Mouse (Mus musculus) cerebellum, postnatal 4 days (tissue): ENCODE results near the gene Ikzf3.
A peak's percentile ranks its signal among the peaks of the same experiment; 100 is the strongest.

Experiments
- DNase-seq, 2 experiments: peaks; one replicate each; pipeline ENCODE4 v3.0.0; 2022; ENCODE audit warnings: low spot score in 2 of 2, mixed read lengths in 1 of 2

Ikzf3 gene

DNA sequence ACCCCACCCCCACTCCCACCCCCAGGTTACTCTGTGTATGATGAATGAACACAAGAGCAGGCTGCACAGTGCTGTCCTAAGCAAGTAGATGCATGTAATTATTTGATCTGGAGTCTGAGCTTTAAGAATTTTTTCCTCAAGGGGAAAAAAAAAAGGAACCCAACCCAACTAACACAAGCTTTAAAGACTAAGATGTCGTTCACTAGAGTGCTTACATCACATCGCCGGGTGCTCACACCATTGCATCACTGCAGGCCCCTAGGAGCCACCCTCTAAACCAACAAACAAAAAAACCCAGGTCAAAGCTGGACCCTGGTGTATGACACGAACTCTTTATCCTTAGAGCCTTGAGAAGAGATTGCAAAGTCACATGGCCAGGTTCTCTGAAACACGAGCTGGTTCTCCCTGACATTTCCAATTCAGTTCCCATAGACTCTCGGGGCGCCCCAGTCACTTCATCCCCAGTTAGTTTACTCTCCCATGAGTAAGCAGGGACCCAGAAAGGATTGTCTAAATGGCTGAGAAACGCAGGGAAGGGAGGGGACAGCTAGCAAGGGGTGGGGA lies 71.8 kb downstream of the Ikzf3 start:
- no peak for DNase-seq

DNA sequence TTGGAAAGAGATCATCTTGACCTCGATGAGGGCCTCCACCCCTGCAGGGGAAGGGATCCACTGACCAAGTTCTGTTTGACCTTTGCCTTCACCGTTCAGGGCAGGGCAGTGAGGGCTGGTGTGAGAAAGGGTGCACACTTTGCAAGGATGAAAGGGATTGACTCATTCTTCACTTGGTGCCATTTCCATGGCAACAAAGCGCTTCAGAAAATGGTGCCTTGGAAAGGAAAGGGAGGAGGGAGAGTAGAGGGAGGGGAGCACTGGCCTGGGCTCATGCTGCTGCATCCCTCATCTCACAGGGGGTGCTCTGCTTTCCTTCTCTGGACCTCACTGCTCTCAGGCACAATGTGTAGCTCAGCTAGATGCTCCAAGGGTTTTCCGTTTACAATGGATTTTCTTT lies 73.1 kb downstream of the Ikzf3 start:
- no peak for DNase-seq

DNA sequence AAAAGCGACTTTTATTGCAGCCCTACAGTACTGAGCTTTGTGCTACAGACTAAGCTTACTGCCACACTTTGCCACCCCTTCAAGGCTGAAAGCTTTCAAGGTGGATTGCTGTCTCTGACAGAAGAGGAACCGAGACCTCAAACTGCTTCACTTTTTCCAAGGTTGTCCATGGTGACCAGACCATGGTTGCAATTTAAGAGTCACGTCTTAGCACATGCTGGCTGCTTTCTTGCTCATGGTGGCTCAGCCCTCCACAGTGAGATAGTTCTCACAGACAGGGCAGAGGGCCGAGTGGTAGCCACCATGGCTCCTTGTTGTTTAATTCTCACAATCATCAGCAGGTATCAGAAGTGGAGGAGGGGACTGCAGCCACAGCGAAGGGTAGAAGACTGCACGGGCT lies 75.0 kb downstream of the Ikzf3 start:
- DNase-seq, result no peak

DNA sequence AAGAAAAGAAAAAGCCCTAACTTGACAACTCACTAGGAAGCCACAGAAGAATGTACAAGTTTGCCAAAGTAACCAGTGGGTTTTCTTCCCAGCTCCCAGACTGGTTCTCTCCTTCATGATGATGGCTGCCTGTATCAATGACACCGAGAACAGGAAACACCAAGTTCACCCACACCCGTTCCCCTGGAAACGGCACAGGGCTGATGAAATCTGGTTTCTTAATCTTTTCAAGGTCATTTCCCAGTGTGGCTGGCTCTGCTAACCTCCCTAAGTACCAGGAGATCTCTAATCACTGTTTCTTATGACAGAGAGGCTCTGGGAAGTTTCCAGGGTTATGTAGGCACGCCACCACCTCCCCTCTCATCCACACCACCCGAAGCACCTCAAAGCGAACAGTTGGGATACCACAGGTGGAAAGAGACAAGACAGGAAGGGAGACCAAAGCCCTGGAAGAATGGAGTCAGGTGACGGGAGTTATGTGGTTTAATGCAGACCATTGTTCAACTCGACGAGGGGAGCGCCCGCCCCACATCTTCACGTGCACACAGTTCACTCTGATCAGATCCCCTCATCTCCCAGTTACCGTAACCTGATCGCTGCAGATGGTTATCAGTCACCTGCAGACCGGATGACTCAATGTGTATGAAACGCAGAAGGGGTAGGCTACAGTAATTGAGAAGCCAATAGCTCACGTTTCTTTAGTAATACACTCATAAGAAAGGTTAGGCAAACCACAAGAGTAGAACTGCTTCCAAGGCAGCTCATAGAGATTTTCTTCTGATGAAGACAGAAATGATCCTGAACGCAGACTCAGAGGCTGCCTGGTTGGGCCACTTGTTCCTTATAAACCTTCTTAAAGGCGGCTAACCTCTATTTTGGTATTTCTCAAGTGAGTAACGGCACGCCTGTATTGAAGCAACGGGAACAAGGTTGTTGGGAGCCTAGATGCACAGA lies 75.8 kb downstream of the Ikzf3 start:
- no peak for DNase-seq

DNA sequence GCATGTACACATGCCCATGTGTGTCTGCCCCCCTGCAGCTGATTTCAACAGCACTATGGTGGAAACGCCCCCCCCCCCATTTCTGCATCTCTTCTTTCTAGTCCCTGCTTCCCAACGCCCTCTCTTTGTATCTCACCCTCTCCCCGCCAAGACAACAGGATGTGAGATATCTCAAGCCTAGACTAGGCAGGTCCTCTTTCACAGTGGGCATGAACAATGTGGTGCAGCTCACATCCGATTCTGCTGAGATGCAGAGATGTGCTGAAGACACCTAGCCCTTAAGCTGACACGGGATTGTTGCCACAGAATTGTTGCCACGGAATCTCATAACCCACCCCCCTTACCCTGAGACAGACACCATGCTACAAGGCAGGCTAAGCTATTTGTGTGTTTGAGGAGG lies 81.3 kb downstream of the Ikzf3 start:
- DNase-seq, result no peak

DNA sequence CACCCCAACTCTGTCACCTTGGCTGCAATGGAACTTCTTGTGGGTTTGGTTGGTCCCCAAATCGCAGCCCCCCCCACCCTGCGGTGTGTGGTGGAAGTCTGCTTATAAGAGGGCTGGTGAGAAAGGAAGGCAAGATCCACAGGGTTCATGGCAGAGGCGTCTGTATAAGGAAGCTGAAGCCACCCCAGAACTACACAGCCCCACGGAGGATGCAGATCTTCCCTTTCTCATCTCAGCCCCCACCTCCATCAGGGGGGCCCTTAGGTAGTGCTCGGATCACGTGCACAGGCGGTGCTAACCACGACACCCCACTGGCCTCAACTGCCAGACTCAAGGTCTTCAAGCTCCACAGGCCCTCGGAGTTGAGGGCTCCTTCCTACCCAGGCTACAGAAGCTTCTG lies 81.9 kb downstream of the Ikzf3 start:
- no peak for DNase-seq

DNA sequence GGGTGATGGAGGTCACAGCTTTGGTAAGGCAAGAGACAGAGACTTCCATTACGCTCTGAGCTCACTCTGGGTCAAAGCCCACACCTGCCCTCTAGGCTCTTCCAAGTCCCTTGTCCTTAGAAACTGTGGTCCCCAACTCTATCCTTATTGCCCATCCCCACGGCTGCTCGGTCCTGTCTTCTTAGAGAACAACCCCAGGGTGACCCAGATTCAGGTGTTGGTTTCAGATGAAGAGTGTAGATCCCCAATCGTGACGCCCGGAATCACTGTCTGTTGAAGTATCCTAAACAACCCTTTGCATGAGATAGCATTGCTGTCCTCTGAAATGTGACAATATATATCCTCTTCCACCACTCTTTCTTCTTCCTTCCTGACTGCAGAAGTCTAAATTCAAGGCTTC lies 83.6 kb downstream of the Ikzf3 start:
- DNase-seq, result no peak

DNA sequence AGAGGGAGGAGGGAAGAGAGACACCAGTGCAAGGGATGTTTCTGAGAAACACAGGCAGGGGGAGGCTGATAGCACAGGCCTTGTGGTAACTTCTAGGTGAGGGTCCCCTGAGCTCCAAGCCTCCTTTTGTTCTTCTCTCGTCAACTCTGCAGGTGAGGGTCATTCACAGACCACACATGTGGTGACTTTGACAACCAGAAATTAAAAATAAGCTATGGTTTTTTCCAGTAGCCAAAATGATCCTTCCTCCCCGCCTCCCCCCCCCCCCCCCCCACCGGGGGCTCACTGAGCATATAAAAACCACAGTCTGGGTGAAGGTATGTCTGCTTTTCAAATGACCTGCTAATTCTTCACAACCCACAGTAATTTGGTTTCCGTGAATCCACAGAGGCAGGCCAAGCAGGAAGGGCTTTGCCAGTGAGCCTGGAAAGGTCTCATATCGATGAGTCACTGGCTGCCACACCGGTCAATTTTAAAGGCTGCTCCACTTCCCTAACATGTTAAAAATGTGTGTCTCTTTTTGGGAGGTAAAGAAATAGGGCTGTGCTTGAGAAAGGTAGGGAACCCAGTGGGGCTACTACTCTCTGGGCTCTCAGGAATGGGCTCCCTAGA lies 84.6 kb downstream of the Ikzf3 start:
- no peak for DNase-seq

DNA sequence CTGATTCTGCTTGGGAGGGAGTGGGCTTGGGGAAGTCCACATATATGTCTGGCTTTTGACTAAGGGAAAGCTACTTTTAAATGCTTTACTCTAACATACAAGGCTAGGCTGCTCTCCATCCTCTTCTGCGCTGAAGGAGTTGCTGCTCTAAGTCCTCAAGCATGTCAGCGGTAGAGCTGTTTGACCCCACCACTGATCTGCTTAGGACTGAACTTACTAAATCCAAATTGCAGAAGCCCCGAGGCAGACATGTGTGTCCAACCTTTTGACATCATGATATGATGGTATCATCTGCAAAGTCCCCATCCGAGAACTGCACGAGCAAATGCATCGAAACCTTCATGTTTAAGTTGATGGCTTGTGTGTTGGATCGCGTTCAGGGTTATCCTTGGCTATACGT lies 86.0 kb downstream of the Ikzf3 start:
- DNase-seq, result no peak

DNA sequence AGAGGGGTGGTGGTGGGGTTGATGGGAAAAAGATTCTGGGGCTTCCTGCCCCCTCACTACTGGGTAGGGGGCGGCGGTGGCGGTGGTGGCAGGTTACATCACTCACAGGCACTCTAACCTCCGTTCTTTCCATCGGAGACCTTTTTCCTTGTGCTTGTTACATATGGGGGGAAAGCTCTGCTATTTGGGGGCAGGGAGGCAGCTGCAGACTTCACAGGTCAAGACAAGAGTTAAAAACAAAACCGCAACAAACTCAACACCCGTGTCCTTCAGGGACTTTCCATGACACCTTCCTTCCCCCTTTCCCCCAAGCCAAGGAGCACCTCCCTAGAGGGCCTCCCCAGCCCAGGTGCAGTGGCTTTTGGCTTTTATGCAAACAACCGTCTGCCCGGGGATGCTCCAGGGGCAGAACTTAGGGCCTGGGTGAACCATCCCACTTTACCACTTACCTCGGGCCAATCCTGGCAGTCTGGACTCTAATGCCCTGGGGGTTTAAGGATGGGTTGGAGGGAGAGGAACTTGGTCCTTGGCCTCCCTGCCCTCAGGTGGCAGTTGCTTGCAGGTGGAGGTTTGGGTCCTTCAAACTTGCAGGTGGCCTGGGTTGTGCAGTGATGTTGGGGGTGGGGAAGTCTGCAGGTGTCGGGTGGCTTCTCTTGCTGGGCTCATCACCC lies 86.6 kb downstream of the Ikzf3 start:
- no peak for DNase-seq

DNA sequence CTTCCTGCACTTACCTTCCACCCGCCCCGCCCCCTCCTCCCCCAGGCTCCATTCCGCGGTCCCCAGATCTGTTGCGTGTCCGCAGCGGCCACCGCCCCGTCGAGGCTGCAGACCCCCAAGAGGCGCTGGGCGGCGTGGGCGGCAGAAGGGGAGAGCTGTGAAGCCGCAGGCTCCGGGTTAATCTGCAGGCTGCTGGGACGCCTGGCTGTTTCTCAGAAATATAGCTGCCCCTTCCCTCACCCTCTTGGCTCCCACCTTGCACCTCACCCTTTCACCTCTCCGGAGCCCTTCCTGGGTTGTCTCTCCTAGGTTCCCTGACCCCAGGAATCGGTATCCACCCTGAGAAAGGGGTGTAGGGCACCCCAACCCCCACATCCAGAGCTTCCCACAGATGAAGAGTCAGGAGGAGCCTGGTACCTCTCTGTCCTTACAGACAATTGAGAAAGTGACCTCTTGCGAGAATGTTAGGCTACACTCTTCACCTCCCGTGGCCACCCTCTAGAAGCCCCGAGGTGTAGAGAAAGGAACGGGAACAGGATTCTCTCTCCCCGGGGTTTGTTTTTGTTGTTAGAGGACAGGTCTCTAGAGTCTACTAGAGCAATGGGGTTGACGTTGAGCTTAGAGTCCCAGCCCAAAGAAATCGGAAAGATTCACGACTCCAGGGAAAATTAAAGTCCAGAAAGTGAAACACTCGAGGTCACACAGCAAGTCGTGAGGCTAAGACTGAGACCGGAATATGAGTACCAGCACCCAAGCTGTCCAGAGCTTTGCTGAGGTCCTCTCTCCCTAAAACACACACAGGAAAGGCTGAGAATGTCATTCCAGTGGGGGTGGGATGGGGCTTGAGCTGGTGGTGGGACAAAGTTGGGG lies 87.5 kb downstream of the Ikzf3 start:
- DNase-seq, result no peak

DNA sequence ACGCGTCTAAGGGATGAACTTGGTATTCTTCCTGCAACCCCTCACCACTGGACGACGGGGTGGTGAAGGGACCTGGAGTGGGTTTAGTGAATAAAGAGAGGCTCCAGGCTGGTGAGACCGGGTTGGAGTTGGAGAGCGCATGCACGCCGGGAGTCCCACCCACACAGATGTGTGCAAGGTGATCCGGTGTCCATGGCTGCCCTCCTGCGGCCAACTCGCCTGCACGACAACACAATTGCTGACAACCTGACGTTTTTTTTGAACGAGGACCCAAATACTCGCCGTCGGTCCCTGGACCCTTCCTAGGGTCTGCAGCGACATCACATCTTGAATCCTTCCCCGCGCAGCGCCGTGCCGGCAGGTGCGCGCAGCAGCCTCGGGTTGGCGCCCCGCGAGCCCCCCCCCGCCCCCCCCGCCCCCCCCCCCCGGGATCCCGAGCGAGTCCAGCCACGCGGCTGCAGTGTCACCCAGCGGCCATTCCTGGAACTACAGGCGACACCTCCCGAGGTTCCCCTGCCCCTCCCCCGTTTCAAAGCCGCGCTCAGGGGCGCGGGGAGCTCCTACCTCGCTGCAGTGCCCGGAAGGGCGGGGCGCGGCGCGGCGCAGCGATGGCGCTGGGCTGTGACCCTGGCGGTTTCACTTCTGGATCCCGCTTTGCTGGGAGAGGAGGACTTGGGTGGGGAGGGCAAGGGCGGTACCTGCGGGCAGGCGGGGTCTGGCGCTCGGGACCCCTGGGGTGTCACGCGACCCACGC lies 88.3 kb downstream of the Ikzf3 start:
- DNase-seq, result peak; percentile 88 to 91

DNA sequence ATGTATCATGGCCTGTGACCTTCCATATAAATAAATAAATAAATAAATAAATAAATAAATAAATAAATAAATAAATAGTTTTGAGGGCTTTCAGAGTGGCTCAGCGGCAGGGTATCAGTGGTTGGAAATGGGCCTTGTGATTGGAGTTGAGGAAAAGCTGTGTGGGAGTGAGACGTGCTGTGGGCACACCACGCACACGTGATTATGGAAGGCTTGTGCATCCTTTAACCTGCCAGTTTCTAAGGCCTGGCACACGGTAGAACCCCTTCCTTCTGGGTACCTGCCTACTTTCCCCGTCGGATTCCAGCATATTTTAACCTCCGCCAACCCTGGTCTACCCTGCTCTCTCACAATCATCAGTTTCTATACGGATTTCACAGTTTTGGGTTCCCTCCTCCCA lies 88.9 kb downstream of the Ikzf3 start:
- no peak for DNase-seq

DNA sequence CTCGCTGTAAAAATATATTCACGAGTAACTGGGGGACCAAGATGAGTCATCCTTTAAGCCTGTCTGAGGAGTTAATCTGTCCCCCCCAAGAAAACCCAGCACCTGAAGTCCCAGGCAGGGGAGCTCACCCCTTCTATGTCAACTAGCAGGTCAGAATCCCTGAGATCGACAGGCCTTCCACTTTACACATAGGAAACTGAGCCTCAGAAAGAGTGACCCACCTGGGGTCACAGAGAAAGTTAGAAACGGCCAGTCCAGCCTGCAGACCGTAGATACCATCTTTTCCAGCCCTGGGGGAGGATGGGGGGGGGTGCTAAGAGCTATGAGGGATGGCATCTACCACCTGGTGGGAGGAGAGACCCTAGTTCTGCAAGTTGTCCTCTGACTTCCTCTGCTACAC lies 89.3 kb downstream of the Ikzf3 start:
- DNase-seq, result no peak

DNA sequence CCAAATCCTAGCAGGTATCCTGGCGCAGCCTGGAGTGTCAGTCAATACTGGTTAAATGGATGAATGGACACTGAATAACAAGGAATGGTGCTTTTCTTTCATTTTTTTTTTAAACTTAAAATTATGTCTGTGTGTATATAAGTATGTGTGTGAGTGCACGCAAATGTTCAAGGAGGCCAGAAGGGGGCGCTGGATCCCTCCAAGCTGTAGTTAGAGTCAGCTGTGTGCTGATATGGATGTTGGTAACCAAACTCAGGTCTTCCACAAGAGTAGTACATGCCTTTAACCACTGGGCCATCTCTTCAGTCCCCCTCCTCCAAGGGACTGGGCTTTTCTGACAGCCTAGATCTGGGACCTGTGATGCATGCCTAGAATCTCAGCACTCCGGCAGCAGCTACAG lies 90.3 kb downstream of the Ikzf3 start:
- no peak for DNase-seq

DNA sequence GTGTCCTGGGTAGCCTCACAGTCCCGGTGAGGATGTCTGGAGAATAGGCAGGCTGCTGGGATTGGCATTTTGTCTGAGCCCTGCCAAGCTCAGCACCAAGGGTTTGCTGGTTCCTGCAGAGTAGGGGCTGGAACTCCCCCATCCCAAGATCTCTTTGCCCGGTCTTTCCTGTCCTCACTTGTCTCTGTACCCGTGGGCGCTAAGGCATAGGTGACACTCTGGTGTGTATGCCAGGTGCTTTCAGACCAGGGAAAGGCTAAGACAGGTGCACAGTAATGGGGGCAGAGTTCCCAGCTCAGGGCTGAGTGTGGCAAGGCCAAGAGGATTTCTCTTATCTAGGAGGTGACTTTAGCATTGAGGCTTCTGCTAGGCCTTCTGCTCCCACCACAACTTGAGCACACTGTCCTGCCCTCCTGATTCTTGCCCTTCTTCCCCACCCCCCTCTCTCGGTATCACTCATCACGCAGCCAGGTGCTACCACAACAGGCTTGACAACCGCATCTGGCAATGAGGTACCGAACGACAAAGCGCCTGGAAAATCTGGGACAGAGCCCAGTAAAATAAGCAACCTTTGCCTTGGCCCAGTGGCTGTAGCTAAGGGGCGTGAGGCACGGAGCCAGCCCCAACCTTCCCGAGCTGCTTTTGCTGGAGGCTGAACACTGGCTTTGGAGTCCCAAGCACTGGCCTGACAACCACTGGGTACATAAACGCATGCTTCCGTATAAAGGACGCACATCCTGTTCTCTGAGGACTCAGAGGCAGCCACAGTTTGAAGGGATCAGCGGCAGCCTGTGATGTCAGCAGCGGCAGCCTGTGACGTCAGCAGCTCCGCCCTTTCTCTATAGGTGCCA lies 95.7 kb downstream of the Ikzf3 start:
- DNase-seq, result no peak

DNA sequence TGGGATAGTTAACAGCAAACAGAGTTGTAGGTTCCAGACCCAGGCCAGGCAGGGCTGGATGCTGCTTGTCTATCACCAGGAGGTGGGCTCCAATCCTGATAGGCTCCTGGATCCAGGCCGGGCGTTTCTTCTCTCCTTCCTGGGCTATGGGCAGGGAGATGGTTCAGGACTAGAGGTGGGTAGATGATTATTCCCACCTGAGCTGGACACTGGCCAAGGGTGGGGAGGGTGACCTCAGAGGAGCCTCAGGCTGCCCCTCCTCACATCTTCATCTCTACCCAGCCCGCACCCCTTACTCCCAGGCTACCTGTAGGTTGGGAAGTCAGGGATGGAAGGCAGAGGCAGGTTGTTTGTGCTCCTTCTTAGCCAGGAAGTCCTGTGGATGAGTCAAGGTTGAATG lies 96.4 kb downstream of the Ikzf3 start:
- no peak for DNase-seq

DNA sequence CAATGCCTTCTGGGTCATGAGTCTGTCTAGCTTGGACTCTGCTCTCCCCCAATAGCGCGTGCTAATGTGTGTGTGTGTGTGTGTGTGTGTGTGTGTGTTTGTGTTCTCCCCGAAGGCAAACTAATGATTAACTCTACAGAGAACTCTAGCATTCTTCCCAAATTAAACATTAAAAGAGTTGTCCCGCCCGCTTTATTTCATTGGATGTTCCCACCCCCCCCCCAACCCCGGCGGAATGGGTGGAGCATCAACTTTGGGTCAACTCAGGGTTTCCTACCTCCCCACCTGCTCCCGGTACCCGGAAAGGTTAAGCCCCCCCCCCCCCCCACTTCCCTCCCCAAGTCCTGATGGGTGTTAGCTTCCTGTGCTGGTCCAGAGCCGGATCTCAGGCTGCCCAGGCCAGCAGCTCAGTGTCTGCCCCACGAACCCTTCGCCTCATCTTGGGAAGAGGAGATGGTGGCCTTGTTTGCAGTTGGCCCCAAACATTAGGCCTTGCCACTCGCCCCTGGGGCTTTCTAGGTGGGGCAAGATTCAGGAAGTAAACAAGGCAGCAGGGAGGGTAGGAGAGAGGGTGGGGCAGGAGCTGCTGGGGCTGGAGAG lies 97.5 kb downstream of the Ikzf3 start:
- no peak for DNase-seq

DNA sequence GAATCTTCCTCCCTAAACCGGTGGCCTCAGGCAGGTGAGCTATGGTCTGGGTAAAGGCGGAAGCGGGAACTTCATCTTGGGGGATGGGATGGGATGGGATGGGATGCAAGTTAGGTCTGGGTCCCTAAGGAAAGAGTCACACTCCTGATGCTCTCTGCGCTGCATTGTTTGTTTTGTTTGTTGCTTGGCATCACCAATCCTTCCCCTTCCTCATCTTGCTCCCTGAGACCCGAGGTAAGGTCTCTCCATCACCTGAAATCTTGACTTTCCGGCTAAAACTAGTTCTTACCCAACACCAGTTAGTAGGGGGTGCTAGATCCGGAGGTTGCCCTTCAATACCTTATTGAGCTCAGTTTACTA lies 98.4 kb downstream of the Ikzf3 start:
- DNase-seq, result no peak
